Mouse (Mus musculus) embryonic facial prominence, embryonic 12.5 days (tissue): ENCODE results near the gene B4galt1. TPM values are rescaled to one million over a fixed set of nuclear protein-coding genes. Genes with fewer than 3 reads are reported as not detected.

Experiments
- ATAC-seq: fragments of 200-750 bp; cut with Nextera tagmentation; 2 replicates; pipeline ENCODE4 v1.8.0; 2017; ENCODE audit not compliant: insufficient number of reproducible peaks, insufficient read depth, low FRiP score, low TSS enrichment
- H3K27ac ChIP-seq: fragments of 300-500 bp; sonication (generic); 2 replicates; pipeline ENCODE4 v1.5.1; 2016; ENCODE audit warnings: mild to moderate bottlenecking
- H3K27me3 ChIP-seq: fragments of 300-500 bp; sonication (generic); 2 replicates; pipeline ENCODE4 v1.6.1; 2016; ENCODE audit warnings: mild to moderate bottlenecking, moderate library complexity
- H3K36me3 ChIP-seq: fragments of 300-500 bp; sonication (generic); 2 replicates; pipeline ENCODE4 v1.6.1; 2016; ENCODE audit warnings: mild to moderate bottlenecking
- H3K4me1 ChIP-seq: fragments of 300-500 bp; sonication (generic); 2 replicates; pipeline ENCODE4 v1.6.1; 2016
- H3K4me2 ChIP-seq: fragments of 300-500 bp; sonication (generic); replicated peaks from 2 replicates; pipeline ENCODE4 v1.6.1; 2016; ENCODE audit warnings: mild to moderate bottlenecking, moderate library complexity
- H3K4me3 ChIP-seq: fragments of 300-500 bp; sonication (generic); 2 replicates; pipeline ENCODE4 v1.5.1; 2016; ENCODE audit warnings: mild to moderate bottlenecking
- H3K9ac ChIP-seq: fragments of 300-500 bp; sonication (generic); 2 replicates; pipeline ENCODE4 v1.6.1; 2016; ENCODE audit warnings: mild to moderate bottlenecking, moderate library complexity
- H3K9me3 ChIP-seq: fragments of 300-500 bp; sonication (generic); 2 replicates; pipeline ENCODE4 v1.6.1; 2016; ENCODE audit warnings: mild to moderate bottlenecking, moderate library complexity
- WGBS: fragments of 180-500 bp; shearing (Covaris S2); methylation state at CpG from one replicate; pipeline ENCODE4 v1.1.7; 2016; 5-methylcytosine and 5-hydroxymethylcytosine counted together
- polyA plus RNA-seq: library from polyadenylated mRNA; unstranded; fragments of >200 nt; fragmentation: Nextera tagmentation; extraction: Ambion mirVana; gene quantifications from 2 replicates; pipeline ENCODE4 v1.2.1, GENCODE M21; 2016

B4galt1 gene
- polyA plus RNA-seq, 1 experiment from 2014 or later: 37.9 TPM

- Histone ChIP-seq H3K9ac (no peak overlapping the region), H3K4me1 (peaks cover 32% of the 10 kb centered on the region), H3K4me2 (peak overlapping the region; percentile 84), H3K36me3 (no peaks in the 10 kb centered on the region), H3K27ac (no peak overlapping the region), H3K27me3 (no peaks in the 10 kb centered on the region), H3K4me3 (0 out of 2 replicates have a peak overlapping the region, but pooled peaks have one; percentile 8), H3K9me3 (no peaks in the 10 kb centered on the region)
- no peak for ATAC-seq
- 71% methylated on average over 5 of the region's 5 CpGs for WGBS
Observed at GRCm38 (mm10) chr4:40850582-40850981, 3.2 kb downstream of the B4galt1 start.

- Histone ChIP-seq H3K4me3 (no peak overlapping the region), H3K4me2 (no peak overlapping the region), H3K4me1 (peaks cover 40% of the 10 kb centered on the region), H3K27me3 (no peaks in the 10 kb centered on the region), H3K36me3 (no peaks in the 10 kb centered on the region), H3K9ac (no peak overlapping the region), H3K27ac (no peak overlapping the region), H3K9me3 (no peaks in the 10 kb centered on the region)
- no peak for ATAC-seq
- 93% methylated on average over 3 of the region's 3 CpGs for WGBS
Observed at GRCm38 (mm10) chr4:40849518-40849917, 4.3 kb downstream of the B4galt1 start.

DNA sequence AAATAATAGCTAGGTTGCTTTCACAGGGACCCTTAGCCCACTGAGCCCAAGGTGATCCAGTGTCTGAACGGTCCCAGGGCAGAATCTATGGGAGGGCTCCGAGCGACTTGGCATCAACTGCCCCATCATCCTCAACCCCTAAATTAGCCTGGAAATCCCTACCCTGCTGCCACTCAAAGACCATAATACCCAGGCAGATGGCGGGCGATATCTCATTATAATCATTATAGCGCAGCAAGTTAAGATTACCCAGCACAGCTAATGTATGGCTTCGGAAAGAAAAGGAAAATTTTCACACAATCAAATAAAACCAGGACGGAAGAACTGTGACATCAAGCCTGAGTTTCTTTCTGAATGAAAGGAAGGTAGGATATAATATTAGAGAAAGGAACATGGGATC is 5.6 kb downstream of the B4galt1 start:
- peaks cover 49% of the 10 kb centered on the region for H3K4me1 ChIP-seq
- H3K27ac ChIP-seq: no peak overlapping the region
- no peak for ATAC-seq
- H3K9me3 ChIP-seq: no peaks in the 10 kb centered on the region
- H3K4me2 ChIP-seq: no peak overlapping the region
- WGBS: 97% methylated on average over 8 of the region's 8 CpGs
- H3K9ac ChIP-seq: no peak overlapping the region
- H3K27me3 ChIP-seq: no peaks in the 10 kb centered on the region
- no peak overlapping the region for H3K4me3 ChIP-seq
- no peaks in the 10 kb centered on the region for H3K36me3 ChIP-seq

DNA sequence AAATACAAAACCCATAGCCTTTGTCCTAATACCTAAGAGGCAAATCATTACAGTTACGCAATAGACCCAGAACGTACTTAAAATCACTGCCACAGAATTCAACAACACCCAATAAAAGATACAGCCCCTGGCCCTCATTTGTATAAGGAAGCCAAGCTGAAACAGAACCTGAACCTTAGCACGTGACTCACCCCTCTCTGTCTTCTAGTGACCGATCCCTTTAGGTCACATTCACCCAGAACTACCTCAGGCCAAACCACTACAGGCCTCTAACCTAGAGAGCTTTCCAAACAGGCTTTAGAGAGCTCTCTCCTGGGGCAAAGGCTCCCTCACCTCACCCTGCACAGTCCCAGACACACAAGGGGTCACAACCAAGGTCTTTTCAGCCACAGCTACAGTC is 6.6 kb downstream of the B4galt1 start:
- WGBS: 91% methylated on average over 4 of the region's 4 CpGs
- Histone ChIP-seq H3K27me3 (no peaks in the 10 kb centered on the region), H3K27ac (no peak overlapping the region), H3K9ac (no peak overlapping the region), H3K4me2 (no peak overlapping the region), H3K9me3 (no peaks in the 10 kb centered on the region), H3K4me3 (no peak overlapping the region), H3K4me1 (peaks cover 45% of the 10 kb centered on the region), H3K36me3 (no peaks in the 10 kb centered on the region)
- no peak for ATAC-seq

DNA sequence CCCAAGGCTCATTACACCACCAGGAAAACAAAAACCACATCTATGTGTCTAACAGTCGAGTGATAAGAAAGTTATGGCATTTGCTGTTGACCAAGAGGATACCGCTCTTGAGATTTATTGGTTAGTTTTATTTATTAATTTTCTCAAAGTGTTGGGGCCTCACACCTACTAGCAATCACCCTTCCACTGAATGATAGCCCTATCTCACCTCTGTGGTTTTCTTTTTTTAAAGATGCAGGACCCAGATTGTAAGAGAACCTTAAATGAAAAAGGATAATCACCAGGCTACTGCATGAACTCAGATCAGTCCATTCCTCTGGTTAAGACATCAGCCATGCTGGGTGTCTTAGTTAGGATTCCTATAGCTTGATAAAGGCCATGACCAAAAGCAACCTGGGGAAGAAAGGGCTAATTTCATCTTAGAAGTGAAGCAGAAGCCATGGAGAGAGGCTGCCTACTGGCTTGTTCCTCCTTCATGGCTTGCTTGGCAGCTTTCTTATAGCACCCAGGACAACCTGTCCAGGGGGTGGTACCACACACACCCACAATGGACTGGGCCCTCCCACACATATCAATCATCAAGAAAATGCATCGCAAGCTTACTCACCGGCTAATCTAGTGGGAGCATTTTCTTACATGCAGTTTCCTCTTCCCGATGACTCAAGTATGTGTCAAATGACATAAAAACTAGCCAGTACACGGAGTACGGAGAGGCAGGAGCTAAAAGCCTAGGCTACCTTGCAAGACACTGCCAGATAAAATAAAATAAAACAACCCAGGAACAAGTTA is 7.5 kb downstream of the B4galt1 start:
- H3K27ac ChIP-seq: 0 out of 2 replicates have a peak overlapping the region, but pooled peaks have one; percentile 9

DNA sequence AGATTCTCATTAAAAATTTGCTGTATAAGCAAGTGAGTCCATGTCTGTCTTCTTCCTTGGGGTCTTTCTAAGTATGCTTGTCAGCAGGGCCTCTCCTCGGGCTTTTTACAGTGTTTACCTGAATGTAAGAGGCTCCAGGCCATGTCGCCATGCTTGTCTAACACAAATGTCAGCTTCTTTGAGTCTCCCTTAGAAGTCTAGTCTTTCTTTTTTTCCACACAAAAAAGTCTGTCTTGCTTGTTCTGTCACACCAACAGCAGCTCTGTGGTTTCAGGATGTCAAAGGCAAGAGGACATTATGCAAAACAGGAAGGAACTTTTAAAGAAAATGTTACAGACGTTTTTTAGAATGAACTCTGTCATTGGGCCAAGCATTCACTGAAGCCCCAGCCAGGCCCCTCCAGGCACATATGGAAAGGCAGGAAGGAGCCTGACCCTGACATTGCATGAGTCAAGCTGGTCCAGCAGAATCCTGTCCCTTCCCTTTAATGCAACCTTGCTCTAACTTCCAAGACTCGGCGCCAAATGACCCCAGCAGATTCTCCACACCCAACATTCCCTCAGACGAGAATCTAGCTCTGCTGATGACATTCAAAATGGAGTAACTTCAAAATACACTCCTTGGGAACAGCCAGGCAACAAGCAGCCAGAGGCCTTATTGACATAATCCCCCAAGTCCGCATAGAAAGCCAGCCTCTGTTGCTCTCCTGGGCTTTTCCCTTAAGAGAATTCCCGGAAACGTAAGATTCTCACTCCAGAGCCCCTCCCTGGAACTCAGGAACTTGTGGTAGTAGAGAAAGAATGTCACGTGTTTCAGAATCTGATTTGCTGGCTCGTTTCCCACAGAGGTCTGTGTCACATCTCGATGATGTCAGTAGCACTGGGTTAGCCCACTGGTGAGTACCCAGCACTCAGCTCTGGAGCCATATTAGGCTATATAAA is 8.7 kb downstream of the B4galt1 start:
- H3K27ac ChIP-seq: peak overlapping the region; percentile 76
- no peaks in the 10 kb centered on the region for H3K36me3 ChIP-seq
- H3K4me3 ChIP-seq: no peak overlapping the region
- 38% methylated on average over 12 of the region's 12 CpGs for WGBS
- ATAC-seq: no peak
- H3K4me2 ChIP-seq: no peak overlapping the region
- H3K4me1 ChIP-seq: peaks cover 24% of the 10 kb centered on the region
- H3K27me3 ChIP-seq: no peaks in the 10 kb centered on the region
- no peak overlapping the region for H3K9ac ChIP-seq
- H3K9me3 ChIP-seq: no peaks in the 10 kb centered on the region

More for the DNA sequence above, 7.5 kb downstream of the B4galt1 start:
- Histone ChIP-seq H3K4me2 (no peak overlapping the region), H3K36me3 (no peaks in the 10 kb centered on the region), H3K27me3 (no peaks in the 10 kb centered on the region), H3K9ac (no peak overlapping the region), H3K4me1 (peaks cover 36% of the 10 kb centered on the region), H3K4me3 (no peak overlapping the region), H3K9me3 (no peaks in the 10 kb centered on the region)
- ATAC-seq: no peak
- WGBS: 86% methylated on average over 7 of the region's 7 CpGs

DNA sequence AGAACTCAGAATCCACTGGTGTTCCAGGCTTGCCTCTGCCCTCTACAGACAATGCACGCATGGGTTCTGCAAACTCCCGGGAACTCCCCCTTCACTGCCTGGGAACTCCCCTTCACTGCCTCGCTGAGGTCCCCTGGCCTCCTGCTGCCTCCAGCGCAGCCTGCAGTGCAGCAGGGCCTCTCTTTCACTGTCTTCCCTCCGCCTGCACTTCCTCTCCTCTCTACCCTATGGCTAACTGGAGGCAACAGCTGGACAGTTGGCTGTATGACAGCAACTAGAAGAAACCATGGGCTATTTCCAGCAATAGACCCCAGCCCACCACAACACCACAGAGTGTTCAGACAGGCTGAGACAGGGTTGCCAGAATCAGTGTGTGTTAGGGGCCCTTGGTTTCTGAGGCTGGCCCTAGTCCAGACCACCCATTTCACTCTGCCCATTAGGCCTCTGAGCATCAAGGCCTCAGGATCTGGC is 9.5 kb downstream of the B4galt1 start:
- Histone ChIP-seq H3K4me3 (no peak overlapping the region), H3K27ac (peak overlapping the region; percentile 76), H3K4me1 (peaks cover 24% of the 10 kb centered on the region), H3K9ac (no peak overlapping the region), H3K36me3 (no peaks in the 10 kb centered on the region), H3K27me3 (no peaks in the 10 kb centered on the region), H3K9me3 (no peaks in the 10 kb centered on the region), H3K4me2 (no peak overlapping the region)
- 0 out of 2 replicates have a peak, but pooled peaks have one; percentile 61 for ATAC-seq
- 12% methylated on average over 5 of the region's 5 CpGs for WGBS

DNA sequence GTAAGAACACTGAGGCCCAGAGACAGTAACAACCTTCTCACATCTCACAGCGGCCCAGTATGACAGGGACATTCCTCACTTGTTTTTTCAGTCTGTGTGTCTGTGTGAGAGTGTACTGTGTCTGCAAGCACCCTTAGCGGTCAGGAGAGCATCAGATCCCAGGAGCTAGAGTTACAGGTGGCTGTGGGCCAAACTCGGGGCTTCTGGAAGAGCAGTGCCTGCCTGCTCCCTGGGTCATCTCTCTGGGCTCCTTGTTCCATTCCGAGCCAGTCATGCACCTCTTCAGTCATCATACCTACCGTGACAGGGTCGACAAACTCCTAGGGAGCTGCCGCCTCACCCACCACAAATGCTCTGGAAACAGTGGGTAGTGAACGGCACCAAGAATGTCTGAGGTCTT is 10.1 kb downstream of the B4galt1 start:
- Histone ChIP-seq H3K27me3 (no peaks in the 10 kb centered on the region), H3K4me1 (peaks cover 24% of the 10 kb centered on the region), H3K4me3 (no peak overlapping the region), H3K27ac (peak overlapping the region; percentile 76), H3K9ac (no peak overlapping the region), H3K9me3 (no peaks in the 10 kb centered on the region), H3K36me3 (no peaks in the 10 kb centered on the region), H3K4me2 (no peak overlapping the region)
- WGBS: 72% methylated on average over 8 of the region's 8 CpGs
- ATAC-seq: no peak

DNA sequence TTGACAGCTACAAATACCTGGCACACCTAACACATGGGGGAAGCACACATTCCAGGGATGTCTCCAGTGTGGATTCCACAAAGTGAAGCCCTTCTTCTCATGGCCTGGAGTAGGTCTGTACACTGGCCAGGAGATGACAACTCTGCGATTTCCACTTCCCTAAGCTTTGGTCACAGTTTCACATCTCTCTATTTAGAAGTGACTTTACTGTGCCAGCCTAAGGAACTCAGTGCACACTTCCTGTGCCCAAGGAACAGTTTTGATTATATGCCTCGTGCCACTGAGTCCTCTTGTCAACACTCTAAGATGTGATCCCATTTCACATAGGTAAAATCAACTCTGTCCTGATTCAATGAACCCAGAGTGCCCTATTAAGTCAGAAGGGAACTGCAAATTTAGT is 13.4 kb downstream of the B4galt1 start:
- no peak overlapping the region for H3K27ac ChIP-seq
- no peaks in the 10 kb centered on the region for H3K27me3 ChIP-seq
- no peak for ATAC-seq
- no peak overlapping the region for H3K9ac ChIP-seq
- 80% methylated on average over 2 of the region's 2 CpGs for WGBS
- no peak overlapping the region for H3K4me2 ChIP-seq
- H3K4me1 ChIP-seq: peaks cover 38% of the 10 kb centered on the region
- H3K9me3 ChIP-seq: no peaks in the 10 kb centered on the region
- H3K36me3 ChIP-seq: no peaks in the 10 kb centered on the region
- no peak overlapping the region for H3K4me3 ChIP-seq

DNA sequence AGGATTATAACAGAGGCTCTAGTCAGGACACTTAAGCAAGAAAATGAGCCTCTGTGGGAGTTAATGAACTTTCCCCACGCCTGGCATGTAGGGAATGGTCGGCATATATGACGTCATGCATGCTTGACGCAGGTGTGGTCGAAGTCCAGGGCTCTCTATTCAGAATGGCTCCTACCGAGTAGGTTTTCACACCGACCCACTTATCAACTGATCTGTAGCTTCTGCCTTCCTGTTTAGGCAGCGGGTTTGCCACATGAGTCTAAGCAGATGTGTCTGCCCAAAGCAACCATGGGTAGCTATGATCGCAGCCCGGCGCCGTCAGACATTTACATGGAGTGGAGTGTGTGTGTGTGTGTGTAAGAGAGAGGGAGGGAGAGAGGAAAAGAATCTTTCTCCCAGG is 14.6 kb downstream of the B4galt1 start:
- no peak overlapping the region for H3K4me2 ChIP-seq
- ATAC-seq: no peak
- whole genome bisulfite sequencing: 88% methylated on average over 12 of the region's 12 CpGs
- no peaks in the 10 kb centered on the region for H3K36me3 ChIP-seq
- H3K9me3 ChIP-seq: no peaks in the 10 kb centered on the region
- H3K9ac ChIP-seq: no peak overlapping the region
- H3K4me3 ChIP-seq: no peak overlapping the region
- peaks cover 26% of the 10 kb centered on the region for H3K4me1 ChIP-seq
- H3K27ac ChIP-seq: no peak overlapping the region
- H3K27me3 ChIP-seq: no peaks in the 10 kb centered on the region

- H3K27ac ChIP-seq: peak overlapping the region; percentile 65
- peaks cover 19% of the 10 kb centered on the region for H3K4me1 ChIP-seq
- 0 out of 2 replicates have a peak overlapping the region, but pooled peaks have one; percentile 18 for H3K4me2 ChIP-seq
- H3K9ac ChIP-seq: no peak overlapping the region
- no peaks in the 10 kb centered on the region for H3K9me3 ChIP-seq
- H3K27me3 ChIP-seq: no peaks in the 10 kb centered on the region
- WGBS: 42% methylated on average over 10 of the region's 10 CpGs
- peak; percentile 60; the same call in 1 of the 2 replicates for ATAC-seq
- H3K4me3 ChIP-seq: no peak overlapping the region
- no peaks in the 10 kb centered on the region for H3K36me3 ChIP-seq
Observed at GRCm38 (mm10) chr4:40837451-40838285, 16.1 kb downstream of the B4galt1 start.
